Mouse (Mus musculus) layer of hippocampus, adult 8-10 months (tissue): ENCODE results near the gene Raet1e. TPM values are rescaled to one million over a fixed set of nuclear protein-coding genes. Genes with fewer than 3 reads are reported as not detected.
"Not testable (repeated sequence)": the region's sequence is repeated elsewhere in the genome, so short reads cannot be mapped to it uniquely, and the experiment has no call there.

Experiments
- DNase-seq, 2 experiments: peaks; one replicate each; pipeline ENCODE4 v3.0.0; 2022; ENCODE audit warnings: low spot score in 2 of 2
- total RNA-seq, 4 experiments: library from RNA; stranded (reverse); gene quantifications; 2 replicates each; pipeline ENCODE4 v1.2.4; 2022

The Raet1e gene
- total RNA-seq, 4 experiments from 2014 or later: not detected

DNA sequence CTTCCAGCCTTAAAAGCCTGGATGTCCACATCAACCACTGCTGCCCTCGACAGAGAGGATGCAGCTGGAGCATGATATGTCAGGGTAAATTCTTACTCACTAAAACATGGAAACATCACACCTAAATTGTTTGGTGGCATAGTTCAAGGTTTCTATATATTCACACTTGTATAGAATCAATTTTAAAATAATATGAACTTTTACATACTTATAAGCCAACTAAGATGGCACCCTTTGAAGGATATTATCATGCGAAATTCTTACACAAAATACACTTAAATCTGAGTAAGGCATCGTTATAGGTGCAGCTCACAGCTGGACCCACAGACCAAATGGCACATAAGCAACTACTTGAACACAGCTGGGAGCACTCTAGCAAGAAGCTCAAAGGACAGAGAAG is 201.9 kb downstream of the Raet1e start, which contains the start of gene Raet1d:
Raet1d (plus strand) TSS at position 301 of the 400 bp plus-strand sequence.
- DNase-seq: not testable (repeated sequence)

DNA sequence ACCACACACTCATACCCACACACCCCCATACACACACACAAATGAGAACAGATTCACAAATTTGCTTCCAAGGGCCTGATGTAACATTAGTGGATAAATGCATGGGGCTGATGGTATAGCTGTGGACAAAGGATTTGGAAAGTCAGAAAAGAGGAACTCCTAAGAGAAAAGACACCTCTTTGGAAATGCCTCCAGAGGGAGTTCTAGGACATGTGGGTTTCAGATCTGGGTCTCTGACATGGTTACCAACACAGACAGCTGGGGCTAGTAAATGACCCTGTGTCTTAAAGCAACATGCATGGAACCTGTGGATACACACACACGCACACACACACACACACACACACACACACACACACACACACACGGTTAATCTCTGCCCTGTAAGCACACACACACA is 202.6 kb downstream of the Raet1e start:
- DNase-seq: not testable (repeated sequence)

GRCm38 (mm10) chr10:22361415-22362352 is 203.3 kb downstream of the Raet1e start:
- not testable (repeated sequence) for DNase-seq

DNA sequence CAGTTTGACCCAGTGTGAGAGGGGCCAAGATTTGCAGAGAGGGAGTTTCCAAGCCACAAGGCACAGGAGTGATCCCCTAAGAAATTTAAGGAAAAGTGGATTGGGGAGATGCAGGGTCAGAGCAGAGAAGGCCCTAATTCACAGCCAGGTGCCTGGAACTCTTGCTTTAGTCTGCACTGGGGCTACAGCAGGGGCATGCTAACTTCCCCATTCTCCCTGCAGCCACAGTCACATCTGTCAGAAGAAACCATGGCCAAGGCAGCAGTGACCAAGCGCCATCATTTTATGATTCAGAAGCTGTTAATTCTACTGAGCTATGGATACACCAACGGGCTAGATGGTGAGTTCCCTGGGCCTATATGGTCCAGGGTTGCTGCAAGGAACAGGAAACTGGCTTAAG is 204.1 kb downstream of the Raet1e start:
- DNase-seq: not testable (repeated sequence)

DNA sequence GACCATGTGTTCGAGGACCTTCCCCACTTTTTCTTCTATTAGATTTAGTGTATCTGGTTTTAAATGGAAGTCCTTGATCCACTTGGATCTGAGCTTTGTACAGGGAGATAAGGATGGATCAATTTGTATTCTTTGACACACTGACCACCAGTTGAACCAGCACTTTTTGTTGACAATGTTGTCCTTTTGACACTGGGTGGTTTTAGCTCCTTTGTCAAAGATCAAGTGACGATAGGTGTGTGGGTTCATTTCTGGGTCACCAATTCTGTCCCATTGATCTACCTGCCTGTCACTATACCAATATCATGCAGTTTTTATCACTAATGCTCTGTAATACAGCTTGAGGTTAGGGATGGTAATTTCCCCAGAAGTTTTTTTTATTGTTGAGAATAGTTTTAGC is 206.5 kb downstream of the Raet1e start:
- not testable (repeated sequence) for DNase-seq

DNA sequence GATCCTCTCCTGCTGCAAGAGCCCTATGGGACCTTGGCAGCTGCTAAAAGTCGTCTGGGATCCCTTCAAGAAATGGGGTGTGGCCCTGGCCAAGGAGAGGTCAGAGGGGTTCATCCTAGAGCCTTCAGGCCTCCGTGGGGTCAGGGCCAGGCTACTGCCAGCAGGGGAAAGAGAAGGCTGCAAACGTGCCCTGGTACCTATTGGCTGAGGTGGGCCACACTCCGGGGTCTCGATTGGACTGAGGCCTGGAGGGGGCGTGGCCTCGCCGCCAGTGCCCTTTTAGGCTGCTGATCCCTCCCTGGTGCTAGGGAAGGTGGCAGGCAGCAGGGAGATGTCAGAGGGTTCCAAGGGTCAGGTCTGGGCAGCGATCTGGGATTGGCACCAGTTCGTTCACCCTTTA is 222.9 kb downstream of the Raet1e start:
- DNase-seq: not testable (repeated sequence)

DNA sequence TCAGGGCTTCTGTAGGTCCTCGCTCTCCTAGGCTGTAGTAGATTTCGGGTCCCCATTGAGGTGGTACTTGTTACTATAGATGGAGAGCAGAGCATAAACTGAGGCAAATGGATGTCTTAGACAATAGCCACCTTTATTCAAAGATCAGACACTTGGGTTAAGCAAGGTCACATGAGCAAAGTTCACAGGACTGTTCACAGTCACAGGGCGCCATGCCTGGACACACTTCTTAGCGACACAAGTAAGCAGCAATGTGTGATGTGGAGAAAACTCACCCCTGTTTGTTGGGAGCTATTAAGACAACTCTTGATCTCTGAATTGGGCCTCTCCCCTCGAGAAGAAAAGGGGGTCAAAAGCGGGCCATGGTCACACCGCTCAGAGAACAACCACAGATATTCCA is 231.8 kb downstream of the Raet1e start:
- not testable (repeated sequence) for DNase-seq

DNA sequence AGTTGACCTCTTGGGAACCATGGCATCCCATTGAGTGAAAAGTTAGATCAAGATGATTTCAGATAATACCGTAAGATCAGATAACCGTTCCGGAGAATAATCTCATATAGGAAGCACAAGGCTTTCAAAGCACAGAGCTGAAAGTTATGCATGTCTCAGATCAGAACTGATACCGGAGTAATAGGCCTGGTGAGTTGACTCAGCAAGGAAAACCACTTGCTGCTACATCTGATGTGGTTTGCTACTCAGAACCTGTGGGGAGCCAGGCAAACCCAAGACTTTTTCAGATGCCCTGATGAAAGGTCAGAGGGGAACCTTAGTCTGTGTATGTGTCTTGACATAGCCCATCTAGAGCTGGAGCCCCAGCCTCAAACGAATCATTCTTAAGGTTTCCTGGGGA is 233.2 kb downstream of the Raet1e start:
- DNase-seq: not testable (repeated sequence)

DNA sequence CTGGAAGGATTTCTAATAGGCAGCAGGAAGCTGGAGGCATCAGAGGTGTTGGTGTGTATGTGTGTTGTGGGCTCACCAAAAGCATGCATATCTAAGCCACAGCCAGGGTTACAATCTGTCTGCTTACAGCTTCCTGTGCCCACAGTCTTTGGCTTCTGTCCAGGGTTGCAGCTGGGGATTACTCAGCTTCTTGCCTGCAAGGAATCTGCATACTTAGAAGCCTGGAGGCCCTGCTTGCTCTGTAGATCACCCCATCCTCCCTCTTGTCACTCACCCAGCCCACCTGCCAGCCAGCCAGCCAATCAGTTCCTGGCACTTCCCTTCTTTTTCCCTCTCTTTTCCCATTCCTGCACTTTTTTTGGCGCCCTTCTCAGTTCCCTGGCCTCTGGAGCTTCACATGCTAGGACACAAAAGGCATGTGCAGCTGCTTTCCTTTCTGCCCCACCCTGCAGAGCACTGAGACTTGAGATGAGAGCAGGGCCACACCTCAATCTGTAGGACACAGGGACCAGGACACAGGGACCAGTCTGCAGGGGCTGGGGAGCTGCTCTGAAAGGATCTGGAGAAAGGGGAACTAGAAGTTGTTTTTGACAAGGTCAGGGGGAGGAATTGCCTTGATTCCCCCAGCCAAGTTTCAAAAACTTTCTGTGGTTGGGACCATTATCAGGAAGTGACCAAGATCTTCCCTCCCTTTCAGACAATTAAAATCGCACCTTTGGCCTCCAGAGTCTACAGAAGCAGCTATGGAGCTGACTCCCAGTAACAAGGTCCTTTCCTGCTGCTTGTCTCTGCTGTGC is 234.9 kb downstream of the Raet1e start:
- peak in 1 of 2 experiments; percentile 3 for DNase-seq

DNA sequence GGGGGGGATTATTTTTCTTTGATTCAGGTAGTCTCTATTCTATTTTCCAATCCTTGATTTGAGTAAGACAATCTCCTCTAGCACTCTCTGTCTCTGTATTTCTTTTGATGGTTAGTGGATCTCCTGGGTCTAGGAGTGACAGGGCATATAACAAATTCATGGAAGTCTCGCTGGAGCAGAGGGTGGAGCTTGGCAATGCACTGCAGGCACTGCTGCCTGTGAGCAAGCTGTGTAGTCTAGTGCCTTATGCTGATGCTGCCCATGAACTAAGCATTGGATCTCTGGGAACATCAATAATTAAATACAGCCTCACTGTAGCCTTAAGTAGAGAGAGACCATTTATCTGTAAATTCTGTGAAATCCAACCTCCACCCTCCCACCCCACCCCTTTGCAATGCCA is 238.3 kb downstream of the Raet1e start:
- DNase-seq: not testable (repeated sequence)

DNA sequence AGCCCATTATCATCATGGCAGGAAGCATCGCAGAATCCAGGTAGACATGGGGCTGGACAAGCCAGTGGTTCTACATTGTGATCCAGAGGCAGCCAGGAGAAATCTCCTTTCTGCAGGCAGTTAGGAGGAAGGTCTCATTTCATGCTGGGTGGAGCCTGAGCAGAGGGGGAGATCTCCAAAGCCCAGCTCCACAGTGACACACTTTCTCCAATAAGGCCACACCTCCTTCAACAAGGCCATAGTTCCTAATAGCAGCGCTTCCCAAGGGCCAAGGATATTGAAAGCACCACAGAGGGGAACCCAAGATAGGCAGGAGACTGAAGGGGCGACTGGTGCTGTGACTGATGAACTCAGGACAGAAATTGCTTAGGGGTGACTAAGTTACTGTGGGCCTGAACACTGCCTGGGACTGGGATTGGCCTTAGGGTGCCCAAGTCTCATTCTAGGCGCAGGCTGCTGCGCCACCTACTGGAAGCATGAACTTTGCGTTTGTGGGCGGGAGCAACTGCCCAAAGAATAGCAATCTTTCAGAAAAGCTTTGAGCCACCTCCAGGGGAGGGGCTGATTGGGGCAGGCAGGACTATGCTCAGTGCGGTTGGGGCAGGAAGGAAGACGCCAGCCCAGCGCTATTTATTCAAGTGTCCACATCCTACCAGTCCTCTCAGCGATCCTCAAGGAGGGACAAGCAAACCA is 244.0 kb downstream of the Raet1e start:
- DNase-seq: peak in 1 of 2 experiments; percentile 23

DNA sequence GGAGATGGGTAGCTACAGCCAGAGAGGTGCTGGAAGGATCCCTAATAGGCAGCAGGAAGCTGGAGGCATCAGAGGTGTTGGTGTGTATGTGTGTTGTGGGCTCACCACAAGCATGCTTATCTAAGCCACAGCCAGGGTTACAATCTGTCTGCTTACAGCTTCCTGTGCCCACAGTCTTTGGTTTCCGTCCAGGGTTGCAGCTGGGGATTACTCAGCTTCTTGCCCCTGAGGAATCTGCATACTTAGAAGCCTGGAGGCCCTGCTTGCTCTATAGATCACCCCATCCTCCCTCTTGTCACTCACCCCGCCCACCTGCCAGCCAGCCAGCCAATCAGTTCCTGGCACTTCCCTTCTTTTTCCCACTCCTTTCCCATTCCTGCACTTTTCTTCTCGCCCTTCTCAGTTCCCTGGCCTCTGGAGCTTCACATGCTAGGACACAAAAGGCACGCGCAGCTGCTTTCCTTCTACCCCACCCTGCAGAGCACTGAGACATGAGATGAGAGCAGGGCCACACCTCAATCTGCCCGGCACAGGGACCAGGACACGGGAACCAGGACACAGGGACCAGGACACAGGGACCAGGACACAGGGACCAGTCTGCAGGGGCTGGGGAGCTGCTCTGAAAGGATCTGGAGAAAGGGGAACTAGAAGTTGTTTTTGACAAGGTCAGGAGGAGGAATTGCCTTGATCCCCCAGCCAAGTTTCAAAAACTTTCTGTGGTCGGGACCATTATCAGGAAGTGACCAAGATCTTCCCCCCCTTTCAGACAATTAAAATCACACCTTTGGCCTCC is 255.5 kb downstream of the Raet1e start:
- DNase-seq: peak; percentile 5

Other genes with a start within 250 kb of the Raet1e start
- gene 4930444G20Rik, start 90.5 kb upstream of the Raet1e start, total RNA-seq: not detected
- 1 to 10 TPM in 1 of 4 experiments, under 1 TPM in 2, not detected in 1; 0.57 to 2.1 (median 0.61) TPM for gene E030030I06Rik, start 9.3 kb upstream of the Raet1e start, total RNA-seq
- gene H60b, start within 50 bp of the Raet1e start, total RNA-seq: not detected
- not detected for gene Raet1d, start 202.0 kb downstream of the Raet1e start, total RNA-seq